Mouse (Mus musculus): ENCODE results near the gene Nfic.

The Nfic gene

GRCm38 (mm10) chr10:81405588-81406201 lies 49.7 kb downstream of the Nfic start:
- peak; percentile 70 for DNase-seq (ENCODE audit: low read depth, low spot score)

GRCm38 (mm10) chr10:81404720-81405119 lies 50.7 kb downstream of the Nfic start:
- DNase-seq (ENCODE audit: low read depth, low spot score): no peak

GRCm38 (mm10) chr10:81404082-81404481 lies 51.4 kb downstream of the Nfic start:
- DNase-seq (ENCODE audit: low read depth, low spot score): peak; percentile 95

GRCm38 (mm10) chr10:81403511-81403910 lies 51.9 kb downstream of the Nfic start:
- no peak for DNase-seq (ENCODE audit: low read depth, low spot score)

GRCm38 (mm10) chr10:81402227-81402765 lies 53.1 kb downstream of the Nfic start:
- peak; percentile 57 for DNase-seq (ENCODE audit: low read depth, low spot score)

GRCm38 (mm10) chr10:81401521-81402226 lies 53.8 kb downstream of the Nfic start:
- peak; percentile 97 for DNase-seq (ENCODE audit: low read depth, low spot score)

GRCm38 (mm10) chr10:81401205-81401520 lies 54.3 kb downstream of the Nfic start:
- DNase-seq (ENCODE audit: low read depth, low spot score): peak; percentile 86

GRCm38 (mm10) chr10:81400371-81401204 lies 54.8 kb downstream of the Nfic start:
- DNase-seq (ENCODE audit: low read depth, low spot score): peak; percentile 11

- no peak for DNase-seq (ENCODE audit: low read depth, low spot score)
Measured at GRCm38 (mm10) chr10:81399798-81400308, 55.6 kb downstream of the Nfic start.

GRCm38 (mm10) chr10:81399296-81399695 lies 56.1 kb downstream of the Nfic start:
- no peak for DNase-seq (ENCODE audit: low read depth, low spot score)

GRCm38 (mm10) chr10:81396749-81397148 lies 58.7 kb downstream of the Nfic start:
- DNase-seq (ENCODE audit: low read depth, low spot score): no peak

GRCm38 (mm10) chr10:81395865-81396264 lies 59.6 kb downstream of the Nfic start:
- no peak for DNase-seq (ENCODE audit: low read depth, low spot score)

- DNase-seq (ENCODE audit: low read depth, low spot score): peak; percentile 78
Measured at GRCm38 (mm10) chr10:81395127-81395526, 60.3 kb downstream of the Nfic start.

GRCm38 (mm10) chr10:81393456-81394063 lies 61.9 kb downstream of the Nfic start:
- DNase-seq (ENCODE audit: low read depth, low spot score): no peak

- no peak for DNase-seq (ENCODE audit: low read depth, low spot score)
Measured at GRCm38 (mm10) chr10:81392781-81393185, 62.7 kb downstream of the Nfic start, which contains the start of gene Smim24. Smim24 (plus strand) TSS chr10:81393051.

GRCm38 (mm10) chr10:81392270-81392669 lies 63.2 kb downstream of the Nfic start:
- no peak for DNase-seq (ENCODE audit: low read depth, low spot score)

GRCm38 (mm10) chr10:81390678-81390965 lies 64.8 kb downstream of the Nfic start:
- DNase-seq (ENCODE audit: low read depth, low spot score): no peak

- DNase-seq (ENCODE audit: low read depth, low spot score): peak; percentile 59
Measured at GRCm38 (mm10) chr10:81389801-81390677, 65.4 kb downstream of the Nfic start.

- no peak for DNase-seq (ENCODE audit: low read depth, low spot score)
Measured at GRCm38 (mm10) chr10:81389373-81389772, 66.1 kb downstream of the Nfic start.

- DNase-seq (ENCODE audit: low read depth, low spot score): no peak
Measured at GRCm38 (mm10) chr10:81388505-81389055, 66.9 kb downstream of the Nfic start, which contains the start of gene Gm48552. Gm48552 (plus strand) TSS chr10:81389005.
